Mouse (Mus musculus) effector memory CD4-positive, alpha-beta T cell, adult 5 months (primary cell): ENCODE results near the gene Lcn4. TPM values are rescaled to one million over a fixed set of nuclear protein-coding genes. Genes with fewer than 3 reads are reported as not detected.

ENCODE experiments used
- polyA plus RNA-seq: library from polyadenylated mRNA; unstranded; fragments of 100-300 nt; shearing (Covaris generic); gene quantifications from one replicate; pipeline ENCODE4 v1.2.1, GENCODE M21; 2017

Gene Lcn4
- polyA plus RNA-seq: 8.8 TPM

DNA sequence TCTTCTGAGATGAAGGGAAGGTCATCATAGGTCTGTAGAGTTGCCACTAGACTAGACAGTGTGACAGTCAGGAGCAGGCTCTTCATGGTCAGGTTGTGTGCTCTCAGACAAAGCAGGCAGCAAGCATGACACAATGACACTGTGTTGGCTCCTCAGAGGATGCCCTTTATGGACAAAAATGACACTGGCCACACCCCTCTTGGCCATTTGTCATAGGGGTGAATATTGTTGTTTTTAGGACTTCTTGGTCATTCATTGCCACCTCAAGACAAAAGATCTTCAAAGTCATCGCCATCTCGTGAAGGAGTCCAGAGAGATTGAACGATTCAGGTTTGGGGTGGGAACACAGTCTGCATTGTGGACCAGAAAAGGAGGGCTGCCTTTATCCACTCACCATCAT is at the start of gene Lcn4:
TSS of gene Lcn4 (minus strand) at position 101 of the 400 bp plus-strand sequence.

DNA sequence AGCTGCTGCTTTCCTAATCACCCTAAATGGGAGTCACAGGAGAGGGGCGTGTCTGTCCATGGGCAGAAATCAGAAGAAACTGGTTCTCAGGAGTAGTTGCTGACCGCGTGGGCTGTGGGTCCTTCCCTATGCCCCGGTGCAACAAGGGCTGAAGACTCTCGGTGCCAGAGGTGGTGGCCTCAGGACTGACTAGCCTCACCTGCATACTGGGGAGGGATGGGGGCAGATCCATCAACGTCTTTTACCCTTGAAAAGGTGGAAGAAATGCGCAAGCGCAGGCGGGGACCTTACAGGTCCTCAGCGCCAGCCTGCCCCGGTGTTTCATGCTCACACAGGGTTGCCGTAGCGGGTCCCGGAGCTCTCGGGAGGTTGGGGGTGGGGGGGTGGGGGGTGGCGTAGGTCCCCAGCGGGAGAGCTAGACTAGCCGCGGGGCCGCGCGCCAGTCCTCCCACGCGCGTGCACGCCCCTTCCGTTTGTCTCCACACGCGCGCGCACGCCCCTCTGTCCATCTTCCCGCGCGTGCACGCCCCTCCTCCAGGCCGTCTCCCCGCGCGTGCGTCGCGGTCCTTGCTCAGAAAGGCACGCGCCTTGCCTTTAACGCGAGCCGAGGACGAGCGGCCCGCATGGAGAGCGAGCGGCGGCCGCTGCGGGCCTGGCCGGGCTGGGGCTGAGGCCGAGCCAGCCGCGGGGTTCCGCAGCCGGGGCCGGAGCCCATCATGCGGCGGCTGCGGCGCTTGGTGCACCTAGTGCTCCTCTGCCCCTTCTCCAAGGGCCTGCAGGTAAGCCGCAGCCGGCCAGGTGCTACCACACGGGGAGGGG is 43.0 kb downstream of the Lcn4 start, which contains the start of gene Fam69b:
TSS of gene Fam69b (plus strand) at position 537 of the 819 bp plus-strand sequence.

Other genes starting within 250 kb of the Lcn4 start
- gene Sec16a, start 226.1 kb downstream of the Lcn4 start, polyA plus RNA-seq: 46.0 TPM
- 45.4 TPM for gene Notch1, start 154.6 kb downstream of the Lcn4 start, polyA plus RNA-seq
- gene Egfl7, start 91.3 kb downstream of the Lcn4 start, polyA plus RNA-seq: not detected
- not detected for gene Gm20532, start 84.6 kb downstream of the Lcn4 start, polyA plus RNA-seq
- gene Agpat2, start 66.9 kb downstream of the Lcn4 start, polyA plus RNA-seq: 18.0 TPM
- 8.2 TPM for gene Fam69b, start 42.8 kb downstream of the Lcn4 start, polyA plus RNA-seq
- not detected for gene Abo, start 193.7 kb upstream of the Lcn4 start, polyA plus RNA-seq
- gene Surf6, start 231.6 kb upstream of the Lcn4 start, polyA plus RNA-seq: 27.7 TPM
- gene Med22, start 239.4 kb upstream of the Lcn4 start, polyA plus RNA-seq: 18.0 TPM
- 306 TPM for gene Rpl7a, start 239.5 kb upstream of the Lcn4 start, polyA plus RNA-seq
- 65.3 TPM for gene Surf2, start 245.1 kb upstream of the Lcn4 start, polyA plus RNA-seq
- gene Surf1, start 245.2 kb upstream of the Lcn4 start, polyA plus RNA-seq: 73.2 TPM